Mouse (Mus musculus) erythroblast, embryonic 14.5 days (primary cell): ENCODE measurements around the gene Olfr1441. TPM values are rescaled to one million over a fixed set of nuclear protein-coding genes. Genes with fewer than 3 reads are reported as not detected.

Source experiments
- H3K27me3 ChIP-seq: 2 replicates; pipeline ENCODE4 v1.6.1; 2012; ENCODE audit warnings: inconsistent platforms; ENCODE audit not compliant: control insufficient read depth
- H3K36me3 ChIP-seq: 2 replicates; pipeline ENCODE4 v1.6.1; 2012; ENCODE audit warnings: mild to moderate bottlenecking, inconsistent platforms; ENCODE audit not compliant: control insufficient read depth
- H3K4me1 ChIP-seq: 2 replicates; pipeline ENCODE4 v1.6.1; 2012; ENCODE audit warnings: inconsistent platforms; ENCODE audit not compliant: control insufficient read depth
- H3K4me3 ChIP-seq: replicated peaks from 2 replicates; pipeline ENCODE3; 2012; ENCODE audit warnings: moderate library complexity, mild to moderate bottlenecking, inconsistent platforms
- H3K9me3 ChIP-seq: 2 replicates; pipeline ENCODE4 v1.6.1; 2012; ENCODE audit warnings: low read length, inconsistent platforms, mixed read lengths; ENCODE audit not compliant: control insufficient read depth
- GATA1 ChIP-seq: IDR thresholded peaks from 2 replicates; pipeline ENCODE4 v1.6.1; 2012; ENCODE audit warnings: low read length, inconsistent platforms, mixed read lengths
- TAL1 ChIP-seq: IDR thresholded peaks from 3 replicates; pipeline ENCODE4 v1.6.1; 2012; ENCODE audit warnings: low read length, inconsistent platforms, mixed read lengths
- polyA plus RNA-seq: library from polyadenylated mRNA; stranded (reverse); fragments of >175 nt; gene quantifications from 2 replicates; pipeline ENCODE4 v1.2.3, GENCODE M21; 2012

Gene Olfr1441
- polyA plus RNA-seq = 0.02 TPM in 1 of 2 replicates, not detected in the other

DNA sequence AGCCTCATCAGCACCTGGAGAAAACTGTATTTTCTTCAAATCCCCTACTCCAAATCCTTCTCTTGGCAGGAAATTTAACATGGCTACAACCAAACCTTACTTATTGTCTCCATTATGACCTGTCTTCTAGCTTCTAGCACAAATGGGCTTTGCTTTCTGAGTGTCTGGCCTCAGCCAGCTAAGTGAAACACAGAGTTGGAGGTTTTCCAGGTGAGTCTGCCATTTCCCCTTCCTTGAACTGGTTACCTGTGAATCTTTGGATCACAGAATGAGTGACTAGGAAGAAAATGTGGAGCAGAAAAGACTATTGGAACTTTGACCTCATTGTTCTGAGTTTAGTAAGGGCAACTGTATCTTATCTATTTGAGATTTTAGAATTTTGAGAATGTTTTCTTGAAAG is at the start of gene Olfr1441:
Gene Olfr1441, plus strand, starts transcription at position 73 of the 400 bp plus-strand sequence.
- Histone ChIP-seq H3K4me3 (no peak within 1 kb of the TSS), H3K9me3 (no peaks in the 10 kb centered on the region), H3K36me3 (no peaks in the 10 kb centered on the region), H3K4me1 (no peaks in the 10 kb centered on the region), H3K27me3 (no peaks in the 10 kb centered on the region)
- no peak for TF ChIP-seq TAL1

DNA sequence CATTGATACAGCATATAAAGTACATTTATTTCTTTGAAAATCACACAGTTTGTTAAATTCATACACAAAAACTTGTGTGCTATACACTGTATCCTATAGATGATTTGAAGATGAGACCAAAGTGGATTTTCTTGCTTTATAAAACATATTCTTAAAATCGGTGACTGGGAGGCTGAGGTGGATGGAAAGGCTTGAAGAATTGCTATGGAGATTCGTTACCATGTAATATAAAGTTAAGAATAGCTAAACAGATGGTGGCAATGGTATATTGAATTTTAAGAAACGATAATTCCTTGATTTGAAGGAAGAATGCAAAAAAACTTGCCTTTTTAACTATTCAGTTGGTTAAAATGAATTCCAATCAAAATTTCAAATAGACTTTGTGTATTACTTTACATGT is 44.2 kb upstream of the Olfr1441 start:
- Histone ChIP-seq H3K9me3 (no peaks in the 10 kb centered on the region), H3K4me1 (no peaks in the 10 kb centered on the region), H3K36me3 (no peaks in the 10 kb centered on the region), H3K27me3 (no peaks in the 10 kb centered on the region), H3K4me3 (no peak overlapping the region)
- no peak for TF ChIP-seq TAL1
- TF ChIP-seq GATA1 = no peak

DNA sequence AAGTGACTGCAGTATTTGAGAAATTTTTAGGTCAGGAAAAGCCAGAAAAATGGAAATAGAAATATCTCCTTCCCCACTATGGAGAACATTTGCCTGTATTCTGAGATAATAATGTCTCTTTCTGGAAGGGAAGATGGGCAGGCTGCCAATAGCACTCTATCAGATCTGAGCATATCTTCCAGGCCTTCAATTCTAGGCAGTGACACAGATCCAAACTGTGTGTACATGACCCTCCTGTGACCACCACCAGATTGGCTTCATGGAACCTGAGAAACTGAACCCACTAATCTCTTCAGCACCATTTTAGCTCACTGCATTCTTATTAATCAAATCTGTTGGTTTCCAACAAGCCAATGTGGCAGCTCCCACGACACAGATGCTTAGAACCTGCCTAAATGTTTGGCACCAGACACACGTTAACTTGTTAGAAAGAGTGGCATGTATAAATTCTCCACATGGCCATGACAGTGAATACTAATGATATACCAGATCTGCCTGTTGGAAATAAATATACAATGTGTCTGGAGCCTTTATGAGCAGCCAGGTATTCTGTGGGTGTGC is 42.7 kb upstream of the Olfr1441 start:
- Histone ChIP-seq H3K27me3 (no peaks in the 10 kb centered on the region), H3K4me1 (no peaks in the 10 kb centered on the region), H3K9me3 (no peaks in the 10 kb centered on the region), H3K4me3 (no peak overlapping the region), H3K36me3 (no peaks in the 10 kb centered on the region)
- TF ChIP-seq TAL1 (no peak), GATA1 (no peak)

DNA sequence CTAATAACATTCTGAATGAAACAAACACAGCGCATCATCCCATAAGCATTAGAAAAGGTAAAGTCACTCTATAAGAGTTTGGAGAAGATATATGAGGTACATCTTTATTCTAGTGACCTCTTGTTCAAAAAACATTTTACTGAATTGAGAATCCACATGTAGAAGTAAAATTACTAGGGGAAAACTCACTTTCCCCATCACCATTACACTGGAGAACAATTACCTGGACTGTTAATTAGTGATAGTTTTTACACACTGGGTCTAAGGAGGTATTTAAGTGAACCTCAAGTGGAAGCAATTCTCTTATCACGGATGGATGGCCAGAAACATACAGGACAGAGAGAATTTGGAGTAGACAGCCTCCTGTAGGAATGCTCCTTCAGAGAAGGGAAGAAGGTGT is 30.3 kb upstream of the Olfr1441 start, which contains the start of gene Olfr1440:
Gene Olfr1440, plus strand, starts transcription at position 301 of the 400 bp plus-strand sequence.
- no peaks in the 10 kb centered on the region for H3K27me3 ChIP-seq
- no peaks in the 10 kb centered on the region for H3K4me1 ChIP-seq
- no peaks in the 10 kb centered on the region for H3K36me3 ChIP-seq
- TF ChIP-seq GATA1 = no peak
- TF ChIP-seq TAL1 = no peak
- H3K9me3 ChIP-seq = 0 out of 2 replicates have a peak, but pooled peaks cover 4% of the 10 kb centered on the region
- no peak within 1 kb of the TSS for H3K4me3 ChIP-seq

DNA sequence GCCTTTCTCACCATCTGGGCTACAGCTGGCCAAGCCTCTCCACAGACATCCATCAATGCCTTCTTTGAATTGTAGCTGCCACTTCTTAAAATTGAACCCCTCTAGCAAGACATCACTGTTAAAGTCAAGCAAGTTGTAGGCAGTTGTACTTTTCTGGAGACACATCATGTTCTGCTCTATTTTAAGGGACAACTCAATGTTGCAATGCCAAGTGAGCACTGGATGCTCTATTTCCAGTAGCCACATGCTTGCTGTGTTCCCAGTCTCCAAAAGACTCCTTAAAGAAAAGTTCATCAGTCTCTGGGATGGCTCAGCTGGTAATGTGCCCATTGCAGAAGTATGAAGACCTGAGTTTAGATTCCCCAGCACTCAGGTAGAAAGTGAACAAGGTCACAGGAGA is 3.5 kb upstream of the Olfr1441 start:
- H3K4me1 ChIP-seq = no peaks in the 10 kb centered on the region
- TF ChIP-seq TAL1 = no peak
- no peak for TF ChIP-seq GATA1
- H3K4me3 ChIP-seq = no peak overlapping the region

DNA sequence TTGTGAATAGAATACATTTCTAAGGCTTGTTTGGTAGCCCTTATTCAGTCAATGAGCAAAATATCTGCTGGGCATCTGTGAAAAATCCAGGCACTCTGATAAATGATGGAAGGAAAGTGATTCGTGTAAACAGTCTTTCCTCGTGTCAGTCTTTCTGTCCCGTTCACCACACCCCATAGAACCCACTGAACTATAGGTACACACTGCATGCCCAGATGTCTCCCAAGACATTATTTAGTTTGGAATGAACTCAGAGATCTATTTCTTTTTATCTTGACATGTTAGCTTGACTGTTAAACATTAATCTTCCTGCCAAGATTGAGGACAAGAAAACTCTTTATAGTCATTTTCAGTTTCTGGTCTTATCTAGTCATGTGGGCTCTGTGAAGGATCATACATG is 1.1 kb downstream of the Olfr1441 start:
- Histone ChIP-seq H3K27me3 (no peaks in the 10 kb centered on the region), H3K9me3 (no peaks in the 10 kb centered on the region), H3K4me1 (no peaks in the 10 kb centered on the region), H3K36me3 (no peaks in the 10 kb centered on the region), H3K4me3 (no peak overlapping the region)
- no peak for TF ChIP-seq TAL1

More for the DNA sequence above, 3.5 kb upstream of the Olfr1441 start:
- Histone ChIP-seq H3K36me3 (no peaks in the 10 kb centered on the region), H3K27me3 (no peaks in the 10 kb centered on the region), H3K9me3 (no peaks in the 10 kb centered on the region)

DNA sequence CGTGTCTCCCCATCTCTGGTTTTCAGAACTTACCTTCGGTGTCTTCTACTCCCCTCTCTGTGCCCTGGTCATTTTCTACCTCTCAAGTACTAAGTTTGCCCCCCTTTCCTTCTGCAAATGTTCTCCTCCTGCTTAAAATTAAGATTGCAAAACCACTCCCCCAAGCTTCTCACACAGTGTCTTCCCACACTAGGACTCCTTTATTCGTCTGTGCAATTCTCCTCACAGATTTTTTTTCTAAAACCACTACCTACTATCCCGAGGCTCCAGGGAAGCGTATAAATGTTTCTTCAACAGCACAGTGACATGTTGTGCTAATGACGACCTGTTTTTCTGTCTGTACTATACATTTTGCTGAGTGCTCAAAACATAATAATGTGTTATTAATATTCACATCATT is 3.3 kb downstream of the Olfr1441 start:
- no peaks in the 10 kb centered on the region for H3K36me3 ChIP-seq
- no peaks in the 10 kb centered on the region for H3K9me3 ChIP-seq
- H3K4me3 ChIP-seq = no peak overlapping the region
- no peaks in the 10 kb centered on the region for H3K4me1 ChIP-seq
- H3K27me3 ChIP-seq = no peaks in the 10 kb centered on the region
- TF ChIP-seq TAL1 (no peak), GATA1 (no peak)

DNA sequence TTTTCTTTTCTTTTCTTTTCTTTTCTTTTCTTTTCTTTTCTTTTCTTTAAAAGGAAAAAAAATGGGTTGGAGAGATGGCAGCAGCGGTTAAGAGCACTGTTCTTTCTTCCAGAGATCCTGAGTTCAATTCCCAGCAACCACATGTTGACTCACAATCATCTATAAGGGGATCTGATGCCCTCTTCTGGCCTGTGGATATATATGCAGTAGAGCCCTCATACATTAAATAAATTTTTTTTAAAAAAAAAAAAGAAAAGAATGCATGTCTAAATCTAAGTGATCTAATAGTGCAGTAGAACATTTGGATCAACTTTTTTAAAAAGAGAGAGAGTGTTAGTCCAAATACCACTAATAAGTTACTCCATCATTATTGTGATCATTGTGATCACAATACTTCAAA is 4.4 kb downstream of the Olfr1441 start:
- H3K4me3 ChIP-seq = no peak overlapping the region
- H3K27me3 ChIP-seq = no peaks in the 10 kb centered on the region
- no peaks in the 10 kb centered on the region for H3K4me1 ChIP-seq
- H3K9me3 ChIP-seq = no peaks in the 10 kb centered on the region
- TF ChIP-seq TAL1 (no peak), GATA1 (no peak)
- no peaks in the 10 kb centered on the region for H3K36me3 ChIP-seq

DNA sequence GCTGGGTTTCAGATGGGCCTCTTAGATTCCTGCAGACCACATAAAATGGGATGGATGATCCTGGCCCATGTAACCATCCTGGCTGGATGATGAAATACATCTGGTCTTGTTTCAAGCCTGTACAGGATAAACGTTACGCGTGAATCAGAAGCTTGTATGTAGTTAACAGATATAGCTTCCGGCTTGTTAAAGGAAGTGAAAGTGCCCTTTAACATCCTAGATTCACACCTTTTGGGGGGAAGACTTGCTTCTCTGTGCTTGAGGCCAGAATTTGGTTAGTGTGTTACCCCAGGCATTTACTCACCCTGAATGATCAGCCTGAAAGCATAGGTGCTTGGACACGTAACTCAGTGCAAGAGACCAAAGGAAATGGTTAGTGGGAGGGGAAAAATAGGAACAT is 9.9 kb downstream of the Olfr1441 start:
- no peak overlapping the region for H3K4me3 ChIP-seq
- H3K9me3 ChIP-seq = no peaks in the 10 kb centered on the region
- H3K27me3 ChIP-seq = no peaks in the 10 kb centered on the region
- H3K4me1 ChIP-seq = no peaks in the 10 kb centered on the region
- no peaks in the 10 kb centered on the region for H3K36me3 ChIP-seq
- TF ChIP-seq TAL1 (no peak), GATA1 (no peak)

DNA sequence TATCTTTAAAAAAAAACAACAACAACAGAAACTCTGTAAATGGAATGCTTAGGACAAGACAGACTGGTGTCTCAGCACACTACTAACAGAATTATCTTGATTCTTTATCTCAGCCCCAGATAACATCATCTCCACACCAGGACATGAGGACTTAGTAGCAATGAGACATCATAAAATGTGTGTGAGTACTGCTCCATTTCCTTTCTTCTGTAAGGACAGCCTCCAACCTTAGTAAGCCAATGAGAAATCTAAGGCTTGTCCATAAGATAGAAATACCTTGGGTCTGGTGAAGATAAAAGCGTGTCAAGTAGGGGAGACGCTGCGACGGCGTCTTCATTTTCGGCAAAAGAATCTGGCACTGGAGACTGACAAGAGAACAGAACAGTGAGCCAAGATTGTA is 10.4 kb downstream of the Olfr1441 start, which contains the start of gene Pfpl:
Gene Pfpl, plus strand, starts transcription at position 301 of the 400 bp plus-strand sequence.
- no peak for TF ChIP-seq TAL1
- TF ChIP-seq GATA1 = no peak
- Histone ChIP-seq H3K27me3 (no peaks in the 10 kb centered on the region), H3K4me1 (no peaks in the 10 kb centered on the region), H3K4me3 (no peak within 1 kb of the TSS), H3K9me3 (no peaks in the 10 kb centered on the region), H3K36me3 (no peaks in the 10 kb centered on the region)
